Mouse (Mus musculus): ENCODE measurements around the gene Lrrc39.

The Lrrc39 gene

DNA sequence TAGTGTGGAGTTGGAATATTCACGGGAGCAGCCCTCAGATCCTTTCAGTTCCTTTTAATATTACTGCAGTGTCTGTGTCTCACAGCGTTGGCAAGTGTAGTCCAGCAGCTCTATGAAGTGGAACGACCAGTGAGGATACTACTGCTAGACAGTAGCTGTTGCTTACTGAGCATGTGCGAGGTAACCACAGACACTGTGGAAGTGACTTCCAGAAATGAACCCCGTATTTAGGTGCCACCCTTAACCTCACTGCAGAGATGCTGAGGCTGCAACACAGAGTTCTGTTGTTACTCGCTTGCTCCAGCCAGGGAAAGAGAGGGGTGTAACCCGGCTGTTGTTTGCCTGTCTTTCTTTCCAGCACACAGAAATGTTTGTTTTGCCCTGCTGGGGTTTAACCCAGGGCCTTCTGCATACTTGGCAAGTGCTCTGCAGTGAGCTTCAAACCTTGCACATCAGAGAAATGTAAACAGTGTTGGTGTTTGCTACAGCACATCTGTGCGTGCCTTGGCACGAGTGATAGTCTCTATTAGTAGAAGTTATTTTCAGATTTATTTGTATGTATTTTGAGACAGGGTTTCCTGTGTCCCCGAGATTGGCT is 51.6 kb downstream of the Lrrc39 start, which contains the start of gene Trmt13:
Trmt13 (minus strand) TSS at position 293 of the 598 bp plus-strand sequence.
- DNase-seq (ENCODE audit: low spot score), result no peak

DNA sequence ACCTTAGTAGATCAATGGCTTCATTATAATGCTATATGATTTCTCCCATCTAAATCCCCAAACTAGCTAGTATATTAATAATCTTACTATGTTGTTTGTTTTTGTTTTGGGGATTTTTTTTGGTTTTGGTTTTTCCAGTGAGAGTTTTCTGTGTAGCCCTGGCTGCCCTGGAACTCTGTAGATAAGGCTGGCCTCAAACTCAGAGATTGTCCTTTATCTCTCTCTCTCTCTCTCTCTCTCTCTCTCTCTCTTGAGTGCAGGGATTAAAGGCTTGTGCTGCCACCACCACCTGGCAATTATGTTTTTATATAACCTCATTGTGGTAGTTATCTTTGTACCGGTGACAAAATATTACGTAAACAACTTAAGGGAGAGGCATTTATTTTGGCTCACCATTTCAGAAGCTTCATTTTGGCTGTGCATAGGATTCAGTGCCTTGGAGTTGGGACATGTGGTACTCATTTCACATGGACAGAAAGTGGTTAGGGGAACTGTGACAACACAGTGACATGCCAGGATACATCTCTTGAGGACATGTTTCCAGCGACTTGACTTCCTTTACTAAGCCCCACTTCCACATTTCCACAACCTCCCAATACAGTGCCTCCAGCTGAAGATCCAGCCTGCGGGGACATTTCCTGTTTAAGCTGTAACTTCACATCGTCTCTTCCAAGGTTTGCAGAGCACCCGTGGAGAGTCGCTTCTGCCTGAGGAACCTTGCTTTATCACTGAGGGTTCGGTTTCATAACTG is 52.7 kb downstream of the Lrrc39 start:
- DNase-seq (ENCODE audit: low spot score), result no peak

DNA sequence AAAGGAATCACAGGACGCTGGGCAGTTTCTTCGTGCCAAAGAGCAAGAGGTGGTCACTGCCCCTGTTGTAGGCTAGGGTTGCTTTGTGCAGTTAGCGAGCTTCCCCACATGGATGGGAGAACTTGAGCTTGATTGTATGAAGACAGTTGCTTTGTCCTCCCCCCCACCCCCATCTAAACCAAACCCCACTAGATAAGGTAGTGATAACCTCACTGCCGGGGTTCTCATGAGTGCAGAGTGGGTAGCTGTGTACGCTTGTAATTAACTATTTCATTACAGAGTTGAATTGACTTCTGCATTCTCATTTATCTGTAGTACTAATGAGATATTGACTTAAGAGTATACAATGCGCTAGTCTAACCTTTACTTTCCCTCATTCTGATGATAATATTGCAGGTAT is 56.1 kb downstream of the Lrrc39 start:
- no peak for DNase-seq (ENCODE audit: low spot score)

DNA sequence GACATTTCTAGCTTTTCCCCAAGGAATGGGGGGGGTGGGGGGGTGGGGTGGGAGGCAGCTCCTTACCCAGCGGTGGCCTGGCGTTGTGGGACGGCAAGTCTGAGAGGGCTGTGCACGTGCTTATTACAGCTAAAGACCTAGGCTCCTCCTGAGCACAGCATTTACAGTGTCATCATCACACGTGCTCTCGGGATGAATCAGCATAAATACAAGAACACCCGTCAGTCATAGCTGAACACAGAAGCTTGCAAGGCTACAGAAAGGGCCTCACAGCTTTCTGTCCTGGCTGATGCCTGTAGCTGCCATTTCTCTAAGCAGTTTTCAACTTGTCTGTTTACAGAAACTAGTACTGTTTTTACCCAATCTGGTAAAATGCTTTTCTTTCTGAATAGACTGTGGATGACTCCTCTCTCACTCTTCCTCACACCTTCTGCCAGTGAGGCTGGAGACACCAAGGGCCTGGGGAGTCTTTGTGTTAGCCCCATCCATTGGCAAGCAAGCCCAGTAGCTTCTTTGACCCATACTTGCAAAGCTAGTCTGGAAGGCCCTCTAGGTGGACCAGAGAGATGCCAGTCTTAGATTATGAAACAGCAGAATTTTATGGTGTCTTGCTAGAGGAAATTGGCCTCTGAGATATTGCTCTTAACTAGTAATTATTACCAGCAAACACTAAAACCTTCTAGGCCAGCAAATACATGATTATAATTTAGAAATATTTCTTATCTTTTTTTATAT is 58.0 kb downstream of the Lrrc39 start:
- peak; percentile 42 for DNase-seq (ENCODE audit: low spot score)

DNA sequence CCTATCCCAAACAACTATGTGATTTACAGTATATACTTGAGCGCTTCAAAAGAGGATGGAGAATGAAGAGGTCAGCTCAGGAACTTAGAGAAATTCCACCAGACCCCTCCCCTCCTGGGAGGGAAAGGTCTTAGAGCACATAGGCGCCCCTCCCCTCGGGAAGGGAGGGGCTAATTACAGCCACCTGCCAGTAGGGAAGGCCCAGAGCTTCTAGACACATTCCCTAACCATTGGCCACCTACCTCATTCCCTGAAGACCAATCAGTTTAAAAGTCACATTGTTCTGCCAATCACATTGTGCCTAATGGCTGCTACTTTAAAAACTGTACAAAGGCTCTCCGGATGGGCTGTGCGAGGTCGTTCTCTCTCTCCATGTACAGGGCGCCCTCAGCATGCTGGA is 59.9 kb downstream of the Lrrc39 start:
- no peak for DNase-seq (ENCODE audit: low spot score)

DNA sequence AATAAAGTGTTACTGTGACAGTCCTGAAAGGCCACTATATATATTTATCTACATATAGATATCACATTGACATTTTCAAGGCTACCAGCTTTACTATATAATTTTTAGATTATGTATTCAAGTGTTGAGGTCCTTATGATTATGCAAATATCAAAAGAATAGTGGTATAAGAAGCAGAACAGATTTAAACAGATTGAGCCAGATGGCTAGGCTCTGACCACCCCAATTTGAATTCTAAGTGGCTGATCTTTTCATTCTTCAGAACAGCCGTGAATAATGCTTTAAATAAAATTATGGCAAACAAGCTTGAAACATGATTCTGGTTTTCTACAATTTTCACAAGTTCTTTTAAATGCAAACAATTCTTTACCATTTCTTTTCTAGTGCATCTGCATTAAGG is 68.7 kb downstream of the Lrrc39 start:
- no peak for DNase-seq (ENCODE audit: low spot score)

Data from MN1 (cell line).